Mouse (Mus musculus): ENCODE measurements around the gene Cdc42. TPM values are rescaled to one million over a fixed set of nuclear protein-coding genes. Genes with fewer than 3 reads are reported as not detected.

Cdc42 gene
- total RNA-seq, 1 experiment from 2014 or later, result 966 TPM

- no peak for ATAC-seq (replicated peaks; ENCODE audit: insufficient number of reproducible peaks, low FRiP score, low TSS enrichment, poor library complexity, severe bottlenecking)
Observed at GRCm38 (mm10) chr4:137294474-137294873, 63.0 kb downstream of the Cdc42 start.

DNA sequence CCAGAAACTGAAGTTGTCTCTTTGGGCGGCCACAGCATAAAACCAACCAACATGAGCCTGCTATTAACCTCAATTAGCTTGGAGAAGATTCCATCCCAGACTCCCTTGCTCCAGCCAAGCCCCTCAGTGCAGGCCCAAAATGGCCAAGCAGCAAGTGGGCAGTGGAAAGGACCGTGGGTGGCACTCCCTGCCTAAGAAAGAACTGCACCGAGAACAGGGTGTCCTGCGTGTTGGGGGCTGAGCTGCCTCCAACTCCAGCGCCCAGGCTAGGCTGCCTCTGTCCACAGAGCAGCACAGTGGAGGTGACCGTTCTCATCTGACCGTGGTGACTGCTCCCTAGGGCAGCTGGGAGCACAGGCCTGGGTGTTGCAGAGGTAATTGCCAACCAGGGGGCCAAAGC lies 63.5 kb downstream of the Cdc42 start:
- ATAC-seq (replicated peaks; ENCODE audit: insufficient number of reproducible peaks, low FRiP score, low TSS enrichment, poor library complexity, severe bottlenecking), result no peak

DNA sequence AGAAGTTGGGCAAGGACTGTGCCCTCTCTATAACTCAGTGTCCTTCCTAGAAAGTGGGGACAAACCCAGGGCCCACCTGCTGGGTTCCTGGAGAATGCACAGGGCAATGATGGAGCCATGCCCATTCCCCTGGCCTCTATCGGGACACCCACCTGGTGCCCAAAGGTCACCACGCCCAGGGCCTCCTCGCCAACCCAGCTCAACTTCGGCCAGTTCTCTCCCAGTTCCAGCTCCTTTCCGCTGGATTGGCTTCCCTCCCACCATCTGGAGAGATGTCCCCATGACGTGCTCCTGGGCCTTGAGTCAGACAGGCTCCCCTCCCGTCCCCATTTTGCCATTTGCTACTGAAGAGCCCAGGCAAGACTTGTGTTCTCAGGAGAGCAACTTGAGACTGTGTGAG lies 64.9 kb downstream of the Cdc42 start:
- no peak for ATAC-seq (replicated peaks; ENCODE audit: insufficient number of reproducible peaks, low FRiP score, low TSS enrichment, poor library complexity, severe bottlenecking)

GRCm38 (mm10) chr4:137290250-137290649 lies 67.3 kb downstream of the Cdc42 start:
- no peak for ATAC-seq (replicated peaks; ENCODE audit: insufficient number of reproducible peaks, low FRiP score, low TSS enrichment, poor library complexity, severe bottlenecking)

DNA sequence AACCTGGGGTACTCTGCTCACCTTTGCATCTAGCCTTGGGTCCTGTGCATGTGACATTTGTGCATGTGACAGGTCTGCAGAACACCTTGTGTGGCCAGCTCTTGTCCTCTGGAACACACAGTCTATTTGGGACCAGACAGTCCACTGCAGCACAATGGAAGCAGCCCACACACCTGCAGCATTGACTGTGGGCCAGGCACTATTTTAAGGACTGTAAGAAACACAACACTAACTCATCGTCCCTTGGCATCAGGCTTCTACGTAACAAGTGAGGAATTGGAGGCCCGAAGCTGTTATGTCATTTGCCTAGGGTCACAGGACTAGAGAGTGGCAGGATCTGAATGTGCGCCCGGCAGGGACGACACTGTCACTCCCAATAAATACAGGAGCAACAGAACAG lies 67.8 kb downstream of the Cdc42 start:
- ATAC-seq (replicated peaks; ENCODE audit: insufficient number of reproducible peaks, low FRiP score, low TSS enrichment, poor library complexity, severe bottlenecking), result no peak

DNA sequence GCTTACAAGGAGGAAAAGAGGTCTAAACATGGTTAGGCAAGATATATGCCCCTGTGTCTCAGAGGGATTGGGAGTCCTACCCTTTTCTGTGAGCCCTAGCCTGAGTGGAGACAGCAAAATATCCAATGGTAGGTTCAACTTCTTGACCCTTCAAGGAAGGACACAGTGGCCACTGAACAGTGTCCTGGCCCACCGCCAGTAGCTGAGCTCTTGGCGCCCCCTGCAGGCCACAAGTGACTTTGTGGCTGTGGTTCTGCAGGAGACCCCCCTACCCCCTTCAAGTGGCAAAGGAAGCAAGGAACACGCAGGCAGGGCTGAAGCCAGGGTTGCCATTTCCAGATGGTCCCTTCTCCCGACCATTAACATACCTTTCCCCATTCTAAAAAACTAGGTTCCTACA lies 69.7 kb downstream of the Cdc42 start:
- no peak for ATAC-seq (replicated peaks; ENCODE audit: insufficient number of reproducible peaks, low FRiP score, low TSS enrichment, poor library complexity, severe bottlenecking)

DNA sequence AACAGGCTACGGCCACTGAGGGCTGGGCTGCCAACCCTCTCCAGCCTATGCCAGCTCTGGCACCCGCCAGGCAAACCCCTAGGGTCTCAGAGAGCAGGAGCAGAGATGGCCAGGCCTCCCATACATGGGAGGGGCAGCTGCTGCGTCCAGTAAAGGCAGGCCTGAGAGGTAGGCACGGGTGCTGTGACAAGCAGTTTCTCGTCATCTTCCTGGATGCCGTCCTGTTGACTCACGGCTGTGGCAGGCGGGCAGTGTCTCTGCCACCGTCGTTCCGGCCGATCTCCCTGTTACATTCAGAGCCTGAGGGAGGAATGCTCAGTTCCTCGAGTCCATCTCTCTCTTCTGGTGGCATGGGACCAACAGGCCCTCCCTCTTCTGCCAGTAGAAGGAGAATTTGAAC lies 70.3 kb downstream of the Cdc42 start:
- ATAC-seq (replicated peaks; ENCODE audit: insufficient number of reproducible peaks, low FRiP score, low TSS enrichment, poor library complexity, severe bottlenecking), result no peak

- no peak for ATAC-seq (replicated peaks; ENCODE audit: insufficient number of reproducible peaks, low FRiP score, low TSS enrichment, poor library complexity, severe bottlenecking)
Observed at GRCm38 (mm10) chr4:137286662-137286953, 70.9 kb downstream of the Cdc42 start.

GRCm38 (mm10) chr4:137285876-137286661 lies 71.5 kb downstream of the Cdc42 start:
- no peak for ATAC-seq (replicated peaks; ENCODE audit: insufficient number of reproducible peaks, low FRiP score, low TSS enrichment, poor library complexity, severe bottlenecking)

- no peak for ATAC-seq (replicated peaks; ENCODE audit: insufficient number of reproducible peaks, low FRiP score, low TSS enrichment, poor library complexity, severe bottlenecking)
Observed at GRCm38 (mm10) chr4:137283407-137283732, 74.2 kb downstream of the Cdc42 start.

GRCm38 (mm10) chr4:137282584-137283406 lies 74.7 kb downstream of the Cdc42 start:
- ATAC-seq (replicated peaks; ENCODE audit: insufficient number of reproducible peaks, low FRiP score, low TSS enrichment, poor library complexity, severe bottlenecking), result no peak

- ATAC-seq (replicated peaks; ENCODE audit: insufficient number of reproducible peaks, low FRiP score, low TSS enrichment, poor library complexity, severe bottlenecking), result no peak
Observed at GRCm38 (mm10) chr4:137282122-137282521, 75.4 kb downstream of the Cdc42 start.

DNA sequence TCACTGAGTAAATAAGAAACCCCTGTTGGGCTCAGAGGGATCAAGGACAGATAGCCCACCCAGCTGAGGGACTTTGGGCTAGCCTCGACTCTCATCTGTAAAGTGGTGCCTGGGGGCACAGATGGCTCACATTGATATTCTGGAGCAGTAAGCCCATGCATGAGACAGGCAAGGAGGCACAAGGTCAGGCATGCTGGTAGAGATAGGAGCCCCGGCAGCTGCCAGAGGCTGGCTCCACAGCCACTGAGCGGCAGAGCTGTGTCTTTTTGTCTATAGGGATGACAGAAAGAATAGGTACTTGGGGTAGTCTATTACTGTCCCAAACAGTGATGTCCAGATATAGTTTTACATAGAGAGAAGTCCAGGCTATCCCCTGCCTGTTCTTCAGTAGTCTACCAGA lies 76.2 kb downstream of the Cdc42 start:
- ATAC-seq (replicated peaks; ENCODE audit: insufficient number of reproducible peaks, low FRiP score, low TSS enrichment, poor library complexity, severe bottlenecking), result no peak

- no peak for ATAC-seq (replicated peaks; ENCODE audit: insufficient number of reproducible peaks, low FRiP score, low TSS enrichment, poor library complexity, severe bottlenecking)
Observed at GRCm38 (mm10) chr4:137279346-137279745, 78.2 kb downstream of the Cdc42 start.

DNA sequence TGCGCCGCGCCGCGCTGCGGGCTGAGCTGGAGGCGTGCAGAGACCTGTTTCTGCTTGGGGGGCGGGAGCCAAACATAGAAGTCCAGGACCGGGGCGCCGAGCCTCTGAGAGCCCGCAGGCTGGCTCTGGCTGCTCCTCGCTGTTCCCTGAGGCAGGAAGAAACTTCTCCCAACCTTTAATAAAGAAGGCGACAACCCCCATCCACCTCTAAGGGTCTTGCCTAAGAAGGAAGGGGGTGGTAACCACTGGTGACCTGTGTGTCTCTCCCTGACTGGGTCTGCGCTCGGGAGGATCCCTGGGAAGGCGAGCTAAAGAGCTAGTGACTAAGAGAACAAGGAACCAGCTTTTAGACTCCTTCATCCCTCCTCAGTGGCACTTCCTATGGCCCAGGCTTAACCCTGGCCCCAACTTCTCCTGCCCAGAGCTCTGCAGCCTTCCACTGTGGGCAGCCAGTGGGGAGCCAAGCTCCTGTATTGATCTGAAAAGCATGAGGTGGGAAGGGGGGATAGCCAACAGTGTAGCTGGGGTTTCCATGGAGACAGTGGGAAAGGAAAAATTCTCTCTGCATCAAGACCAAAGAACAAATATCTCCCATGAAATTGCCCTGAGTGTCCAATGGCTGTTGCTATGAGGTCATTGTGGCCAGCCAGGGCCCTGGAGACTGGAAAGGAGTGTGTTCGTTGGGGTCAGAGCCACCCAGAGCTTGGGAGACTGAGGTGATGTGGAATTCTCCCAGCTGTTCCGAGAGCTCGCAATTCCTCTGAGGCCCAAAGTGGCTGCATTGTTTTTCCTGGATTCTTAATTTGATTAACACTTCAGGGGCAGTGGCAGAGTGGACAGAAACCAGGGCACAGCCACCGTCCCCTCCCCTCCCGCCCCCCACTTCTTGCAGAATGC lies 79.1 kb downstream of the Cdc42 start:
- no peak for ATAC-seq (replicated peaks; ENCODE audit: insufficient number of reproducible peaks, low FRiP score, low TSS enrichment, poor library complexity, severe bottlenecking)

DNA sequence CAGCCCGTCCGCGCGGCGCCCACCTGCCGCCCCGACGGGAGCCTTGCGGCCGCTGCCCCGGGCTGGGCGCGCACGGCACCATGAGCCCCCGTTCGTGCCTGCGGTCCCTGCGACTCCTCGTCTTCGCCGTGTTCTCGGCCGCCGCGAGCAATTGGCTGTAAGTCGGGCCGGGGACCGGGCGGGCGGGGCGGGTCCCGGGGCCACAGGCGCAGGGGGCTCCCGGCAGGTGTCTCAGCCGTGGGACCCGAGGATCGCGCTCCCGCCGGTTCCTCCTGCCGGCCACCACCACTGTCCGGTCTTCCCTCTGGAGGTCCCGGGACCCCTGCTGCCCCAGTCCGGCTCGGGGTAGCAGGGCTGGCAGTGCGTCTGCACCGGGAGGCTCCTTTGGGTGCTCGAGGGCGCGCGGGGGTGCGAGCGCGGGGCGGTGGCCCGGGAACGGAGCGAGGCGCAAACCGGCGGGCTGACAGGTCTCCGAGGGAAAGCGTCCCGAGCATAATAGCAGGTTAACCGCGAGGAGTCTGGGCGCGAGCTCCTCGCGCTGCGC lies 79.8 kb downstream of the Cdc42 start:
- no peak for ATAC-seq (replicated peaks; ENCODE audit: insufficient number of reproducible peaks, low FRiP score, low TSS enrichment, poor library complexity, severe bottlenecking)

- ATAC-seq (replicated peaks; ENCODE audit: insufficient number of reproducible peaks, low FRiP score, low TSS enrichment, poor library complexity, severe bottlenecking), result no peak
Observed at GRCm38 (mm10) chr4:137277166-137277513, 80.4 kb downstream of the Cdc42 start, which contains the start of gene Wnt4. Gene Wnt4, plus strand, starts transcription at chr4:137277489.

GRCm38 (mm10) chr4:137276443-137277165 lies 80.9 kb downstream of the Cdc42 start:
- ATAC-seq (replicated peaks; ENCODE audit: insufficient number of reproducible peaks, low FRiP score, low TSS enrichment, poor library complexity, severe bottlenecking), result no peak

DNA sequence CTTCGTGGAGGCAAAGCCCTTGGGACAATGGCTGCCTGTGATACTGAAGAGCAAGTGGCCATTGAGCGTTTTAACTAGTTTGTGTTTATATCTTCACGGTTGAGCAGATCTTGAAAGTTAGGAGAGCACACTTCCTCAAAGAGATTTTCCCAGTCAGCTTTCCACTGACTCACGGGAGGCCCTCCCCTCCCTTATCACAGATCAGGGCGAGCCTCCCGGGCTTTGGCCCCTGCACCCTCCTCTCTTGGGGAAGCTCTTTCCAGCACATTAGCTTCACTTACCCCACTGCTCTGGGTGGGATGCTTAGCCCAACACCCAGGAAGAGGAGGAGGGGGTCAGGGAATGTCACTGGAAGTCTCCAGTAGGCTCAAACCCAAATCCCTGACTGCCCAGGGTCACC lies 83.2 kb downstream of the Cdc42 start:
- ATAC-seq (replicated peaks; ENCODE audit: insufficient number of reproducible peaks, low FRiP score, low TSS enrichment, poor library complexity, severe bottlenecking), result no peak

Data from monocyte, adult 5-6 weeks (primary cell).